Mouse (Mus musculus): Measurements from ENCODE around the gene Plekhd1.

Plekhd1 gene

GRCm38 (mm10) chr12:80692269-80692972, at the start of gene Plekhd1:
TSS of gene Plekhd1 (plus strand) at chr12:80692591.
- no peak for DNase-seq (ENCODE audit: low read depth, low spot score)

- DNase-seq (ENCODE audit: low read depth, low spot score), result no peak
Measured at GRCm38 (mm10) chr12:80642725-80643692, 49.4 kb upstream of the Plekhd1 start.

DNA sequence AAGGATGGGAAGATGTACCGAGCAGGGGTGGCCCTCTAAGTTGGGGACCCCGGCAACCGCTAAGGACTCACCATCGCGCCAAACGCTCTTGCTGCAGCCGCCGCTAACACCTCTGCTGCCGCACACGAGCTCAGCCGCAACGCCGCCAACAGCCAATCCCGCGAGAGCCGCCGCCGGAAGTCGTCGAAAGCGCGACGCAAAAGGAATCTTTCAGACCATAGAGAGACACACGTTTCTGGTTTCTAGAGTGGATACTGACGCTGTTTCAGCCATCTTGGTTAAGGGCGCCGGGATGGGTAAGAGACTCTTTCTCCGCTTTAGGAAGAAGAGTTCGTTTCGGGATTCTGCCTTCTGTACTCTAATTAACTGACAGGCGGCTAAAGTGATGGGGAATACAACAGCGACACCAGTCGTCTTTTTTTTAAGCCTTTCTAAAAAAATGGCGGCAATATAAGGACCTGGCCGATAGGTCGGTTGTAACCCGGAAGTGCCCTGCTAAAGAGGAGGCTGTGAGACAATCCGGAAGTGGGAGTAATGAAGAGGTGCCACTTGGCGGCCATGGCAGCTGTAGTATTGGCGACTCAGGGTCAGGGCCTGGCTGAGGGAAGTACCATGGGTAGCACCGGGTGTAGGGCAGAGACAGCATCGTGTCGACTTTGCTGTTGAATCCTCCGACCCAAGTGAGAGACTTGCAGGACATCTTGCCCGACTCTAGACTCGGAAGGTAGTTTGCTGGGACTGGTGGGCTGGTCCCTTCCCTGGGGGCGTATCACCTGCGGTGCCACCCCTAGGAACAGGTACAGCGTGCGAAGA, 48.5 kb upstream of the Plekhd1 start, which contains the start of the genes Slc39a9 and Erh:
Gene Slc39a9 (plus strand): TSS at position 191 of the 813 bp plus-strand sequence.
Gene Erh (minus strand): TSS at position 649 of the 813 bp plus-strand sequence.
- DNase-seq (ENCODE audit: low read depth, low spot score), result peak; percentile 97

DNA sequence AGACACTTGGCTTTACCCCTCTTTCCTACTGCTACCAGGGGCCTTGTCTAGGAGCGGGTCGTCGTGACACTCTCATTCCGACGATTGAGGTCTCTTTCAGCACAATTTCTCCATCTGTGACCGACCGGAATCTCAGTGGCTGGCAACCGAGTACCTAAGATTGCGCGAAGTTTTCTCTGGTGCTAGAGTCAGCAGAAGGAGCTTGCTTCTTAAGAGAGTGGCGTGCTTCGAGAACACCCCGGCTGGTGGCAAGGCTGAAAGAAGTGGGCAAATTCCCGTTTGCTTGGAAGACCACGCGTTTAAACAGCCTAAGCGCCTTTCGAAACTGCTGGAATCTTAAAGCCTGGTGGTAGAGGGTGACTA, 47.9 kb upstream of the Plekhd1 start:
- DNase-seq (ENCODE audit: low read depth, low spot score), result no peak

- no peak for DNase-seq (ENCODE audit: low read depth, low spot score)
Measured at GRCm38 (mm10) chr12:80646377-80646776, 46.0 kb upstream of the Plekhd1 start.

- no peak for DNase-seq (ENCODE audit: low read depth, low spot score)
Measured at GRCm38 (mm10) chr12:80653951-80654658, 38.3 kb upstream of the Plekhd1 start.

DNA sequence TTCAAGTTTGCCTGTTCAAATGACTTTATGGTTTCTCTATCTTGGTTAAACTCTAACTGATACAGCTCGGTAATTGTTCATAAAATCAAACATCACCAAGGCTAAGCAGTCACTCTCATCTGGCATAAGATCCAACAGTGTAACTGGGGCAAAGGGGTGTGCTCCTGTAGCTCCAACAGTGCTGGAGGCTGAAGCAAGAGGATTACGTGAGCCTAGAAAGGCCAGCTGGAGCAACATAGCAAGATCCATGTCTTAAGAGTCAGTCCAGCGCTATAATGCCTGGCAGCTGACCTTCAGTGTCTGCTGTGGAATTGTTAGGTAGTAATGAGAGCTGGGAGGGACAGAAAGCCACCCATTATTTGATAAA, 37.7 kb upstream of the Plekhd1 start:
- DNase-seq (ENCODE audit: low read depth, low spot score), result no peak

- no peak for DNase-seq (ENCODE audit: low read depth, low spot score)
Measured at GRCm38 (mm10) chr12:80658661-80659060, 33.7 kb upstream of the Plekhd1 start.

DNA sequence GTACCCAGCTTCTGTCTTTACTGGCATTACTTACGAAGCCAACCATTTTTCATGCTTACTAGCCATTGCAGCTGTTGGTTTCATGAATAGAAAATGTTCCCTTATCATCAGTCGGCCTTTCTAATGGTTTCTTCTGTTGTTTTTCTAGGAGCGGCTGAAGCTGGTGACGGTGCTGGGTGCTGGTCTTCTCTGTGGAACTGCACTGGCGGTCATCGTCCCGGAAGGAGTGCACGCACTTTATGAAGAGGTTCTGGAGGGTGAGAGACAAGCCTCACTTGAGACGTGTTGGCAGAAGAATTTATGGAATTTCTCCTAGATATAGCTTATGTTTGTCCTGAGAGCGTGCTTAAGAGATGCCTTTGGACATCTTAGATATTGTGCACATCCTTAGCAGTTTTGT, 30.1 kb upstream of the Plekhd1 start:
- no peak for DNase-seq (ENCODE audit: low read depth, low spot score)

- DNase-seq (ENCODE audit: low read depth, low spot score), result no peak
Measured at GRCm38 (mm10) chr12:80663935-80664334, 28.5 kb upstream of the Plekhd1 start.

DNA sequence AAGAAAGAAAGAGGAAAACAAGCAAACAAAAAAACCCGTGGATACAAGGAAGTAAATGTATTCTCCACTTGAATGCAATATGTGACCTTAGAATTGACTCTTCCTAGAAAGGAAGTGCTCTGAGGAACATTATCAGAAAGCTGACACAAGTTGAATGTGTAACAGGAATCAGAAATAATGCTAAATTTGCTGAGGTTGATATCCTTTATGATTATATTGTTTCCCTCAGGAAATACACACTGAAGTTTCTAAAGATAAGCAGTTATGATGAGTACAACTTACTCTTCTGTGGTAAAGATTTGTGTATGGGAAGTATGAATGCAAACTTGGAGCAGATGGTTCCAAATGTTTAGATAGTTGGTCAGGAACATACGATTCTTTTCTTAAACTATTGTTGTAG, 24.0 kb upstream of the Plekhd1 start:
- DNase-seq (ENCODE audit: low read depth, low spot score), result no peak

DNA sequence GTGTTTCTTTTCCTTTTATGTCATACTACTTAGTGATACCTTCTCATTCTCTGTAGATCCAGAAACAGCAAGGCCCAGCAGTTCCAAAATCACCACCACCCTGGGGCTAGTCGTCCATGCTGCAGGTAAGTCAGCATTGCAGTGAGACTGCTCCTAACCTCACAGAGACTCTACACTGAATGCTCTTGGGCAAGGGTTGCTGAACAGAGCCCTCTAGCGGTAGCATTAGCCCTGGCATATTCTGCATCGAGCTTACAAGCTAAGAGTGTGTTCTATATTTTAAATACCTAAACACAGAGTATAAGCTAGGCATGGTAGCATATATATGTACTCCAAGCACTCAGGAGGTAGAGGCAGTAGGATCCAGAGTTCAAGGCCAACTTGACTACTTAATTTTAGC, 19.2 kb upstream of the Plekhd1 start:
- peak; percentile 41 for DNase-seq (ENCODE audit: low read depth, low spot score)

GRCm38 (mm10) chr12:80681340-80681739, 11.1 kb upstream of the Plekhd1 start:
- no peak for DNase-seq (ENCODE audit: low read depth, low spot score)

- no peak for DNase-seq (ENCODE audit: low read depth, low spot score)
Measured at GRCm38 (mm10) chr12:80683554-80683953, 8.8 kb upstream of the Plekhd1 start.

- no peak for DNase-seq (ENCODE audit: low read depth, low spot score)
Measured at GRCm38 (mm10) chr12:80684316-80684715, 8.1 kb upstream of the Plekhd1 start.

GRCm38 (mm10) chr12:80687788-80688211, 4.6 kb upstream of the Plekhd1 start:
- peak; percentile 42 for DNase-seq (ENCODE audit: low read depth, low spot score)

DNA sequence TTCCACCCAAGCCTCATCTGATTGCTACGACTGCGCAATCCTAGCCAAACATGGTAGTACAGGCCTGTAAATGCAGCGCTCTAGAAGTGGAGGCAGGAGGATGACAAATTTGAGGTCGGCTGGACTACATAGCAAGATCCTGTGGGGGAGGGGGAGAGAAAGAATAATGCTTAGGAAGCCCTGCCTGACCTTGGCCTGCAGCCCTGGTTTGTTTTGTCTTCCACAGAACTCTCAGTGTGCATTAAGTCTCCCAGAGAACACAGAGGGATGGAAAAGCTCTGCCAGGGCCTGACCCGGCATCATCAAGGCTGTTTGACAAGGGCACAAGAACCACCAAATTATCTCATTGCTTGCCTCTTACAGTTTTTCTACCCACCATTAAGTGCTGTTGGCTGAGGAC, 2.7 kb upstream of the Plekhd1 start:
- no peak for DNase-seq (ENCODE audit: low read depth, low spot score)

DNA sequence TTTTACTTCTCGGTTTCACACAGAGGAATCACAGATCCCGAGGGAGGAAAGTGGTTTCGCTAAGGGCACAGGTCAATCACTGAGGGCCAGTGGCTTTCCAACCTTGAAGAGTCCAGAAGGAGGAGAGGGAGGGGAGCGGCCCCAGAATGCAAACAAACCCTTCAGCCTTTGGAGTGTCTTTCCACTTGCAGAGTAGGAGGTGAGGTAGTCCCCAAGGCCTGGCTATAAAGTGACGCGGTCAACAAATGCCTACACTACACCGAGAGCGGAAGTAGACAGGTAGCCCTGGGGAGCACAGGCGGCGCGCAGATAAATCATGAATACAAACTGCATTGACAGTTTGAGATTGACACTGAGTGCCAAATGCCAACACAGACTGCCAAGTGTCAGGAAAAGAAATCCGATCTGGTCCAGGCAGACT, 710 bp upstream of the Plekhd1 start:
- DNase-seq (ENCODE audit: low read depth, low spot score), result no peak

- no peak for DNase-seq (ENCODE audit: low read depth, low spot score)
Measured at GRCm38 (mm10) chr12:80693700-80694099, 1.3 kb downstream of the Plekhd1 start.

DNA sequence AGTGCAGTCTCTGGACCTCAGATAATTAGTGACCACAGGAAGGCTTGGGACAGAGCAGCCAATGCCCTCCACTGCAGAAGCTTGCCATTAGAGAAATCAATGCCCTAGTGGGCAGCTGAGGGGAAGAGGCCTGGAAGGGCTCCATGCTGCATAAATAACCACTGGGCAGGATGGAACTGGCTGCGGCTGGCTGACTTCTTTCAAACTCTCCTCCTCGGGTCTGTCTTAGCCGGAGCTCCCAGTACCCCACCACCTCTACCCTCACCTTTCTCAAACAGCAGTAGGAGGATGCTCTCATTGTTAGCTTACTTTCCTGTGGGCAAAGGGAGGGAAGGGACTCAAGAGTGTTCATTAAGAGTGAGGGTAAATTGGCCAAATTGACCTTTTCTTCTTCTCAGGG, 2.6 kb downstream of the Plekhd1 start:
- DNase-seq (ENCODE audit: low read depth, low spot score), result no peak

DNA sequence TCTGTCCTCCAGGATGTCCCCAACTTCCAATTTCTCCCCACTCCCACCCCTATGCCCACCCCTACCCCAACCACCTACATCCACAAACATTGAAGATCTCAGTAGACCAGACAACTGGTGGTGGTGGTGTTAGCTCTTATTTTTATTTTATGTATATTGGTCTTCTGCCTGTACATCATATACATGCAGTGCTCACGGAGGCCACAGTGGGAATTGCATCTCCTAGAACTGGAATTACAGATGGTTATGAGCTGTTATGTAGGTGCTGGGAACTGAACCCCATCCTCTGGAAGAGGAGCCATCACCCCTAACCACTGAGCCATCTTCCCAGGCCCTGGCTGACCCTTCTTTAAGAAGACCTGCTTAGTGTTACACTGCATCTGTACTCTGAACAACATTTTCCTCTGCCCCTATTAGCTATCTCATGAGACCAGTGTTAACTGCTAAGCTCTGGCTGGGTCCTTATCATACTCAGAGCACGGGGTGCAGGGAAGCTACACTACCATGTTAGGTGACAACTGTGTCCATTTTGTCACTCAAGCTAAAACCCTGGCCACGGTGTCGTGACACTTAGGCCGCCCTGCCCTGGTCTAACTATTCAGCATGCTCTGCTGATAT, 6.2 kb downstream of the Plekhd1 start:
- no peak for DNase-seq (ENCODE audit: low read depth, low spot score)

Data from telencephalon, adult 2 months (tissue).